Mouse (Mus musculus) cerebellum, postnatal 36 days (tissue): ENCODE data around the gene Pxn.
A peak's percentile ranks its signal among the peaks of the same experiment; 100 is the strongest.

ENCODE experiments used
- DNase-seq, 2 experiments: peaks; one replicate each; pipeline ENCODE4 v3.0.0; 2021 to 2022; ENCODE audit warnings: mixed read lengths in 2 of 2

The Pxn gene

GRCm38 (mm10) chr5:115529742-115530446 lies 23.4 kb downstream of the Pxn start:
- DNase-seq: no peak

GRCm38 (mm10) chr5:115530447-115530809 lies 24.0 kb downstream of the Pxn start:
- peak; percentile 94 for DNase-seq

- DNase-seq: peak; percentile 77 to 78
Observed at GRCm38 (mm10) chr5:115531671-115532270, 25.3 kb downstream of the Pxn start.

- DNase-seq: no peak
Observed at GRCm38 (mm10) chr5:115534290-115534731, 27.8 kb downstream of the Pxn start.

GRCm38 (mm10) chr5:115534856-115535255 lies 28.4 kb downstream of the Pxn start:
- no peak for DNase-seq

GRCm38 (mm10) chr5:115535635-115536034 lies 29.2 kb downstream of the Pxn start:
- DNase-seq: no peak

- no peak for DNase-seq
Observed at GRCm38 (mm10) chr5:115538017-115538692, 31.7 kb downstream of the Pxn start.

GRCm38 (mm10) chr5:115538693-115539043 lies 32.2 kb downstream of the Pxn start:
- DNase-seq: peak; percentile 96 to 97

GRCm38 (mm10) chr5:115542635-115543384 lies 36.3 kb downstream of the Pxn start:
- DNase-seq: no peak

- DNase-seq: peak; percentile 81 to 87
Observed at GRCm38 (mm10) chr5:115543509-115544253, 37.2 kb downstream of the Pxn start.

- DNase-seq: no peak
Observed at GRCm38 (mm10) chr5:115544655-115545185, 38.2 kb downstream of the Pxn start.

GRCm38 (mm10) chr5:115545636-115546035 lies 39.2 kb downstream of the Pxn start:
- DNase-seq: no peak

- DNase-seq: peak in 1 of 2 experiments; percentile 58
Observed at GRCm38 (mm10) chr5:115546536-115546935, 40.1 kb downstream of the Pxn start.

- no peak for DNase-seq
Observed at GRCm38 (mm10) chr5:115547014-115547413, 40.5 kb downstream of the Pxn start.

- peak; percentile 62 for DNase-seq
Observed at GRCm38 (mm10) chr5:115547421-115547820, 40.9 kb downstream of the Pxn start.

GRCm38 (mm10) chr5:115548501-115549285 lies 42.2 kb downstream of the Pxn start:
- DNase-seq: no peak

- DNase-seq: no peak
Observed at GRCm38 (mm10) chr5:115550482-115551005, 44.1 kb downstream of the Pxn start.

- DNase-seq: no peak
Observed at GRCm38 (mm10) chr5:115551386-115551785, 44.9 kb downstream of the Pxn start.

GRCm38 (mm10) chr5:115551799-115552198 lies 45.3 kb downstream of the Pxn start:
- DNase-seq: no peak

GRCm38 (mm10) chr5:115553801-115554420 lies 47.4 kb downstream of the Pxn start:
- DNase-seq: no peak
